Mouse (Mus musculus) granulocyte monocyte progenitor cell, adult 5-6 weeks (primary cell): ENCODE results near the gene Golga2. TPM values are rescaled to one million over a fixed set of nuclear protein-coding genes. Genes with fewer than 3 reads are reported as not detected.

Experiments used
- total RNA-seq, 2 experiments: library from RNA; stranded (forward) in 1 of 2; stranded (reverse) in 1 of 2; fragments of 200-712, 200-1000 nt in 1 of 2; fragments of >200 nt in 1 of 2; fragmentation: Nextera tagmentation in 1 of 2; gene quantifications; 2 replicates each; pipeline ENCODE4 v1.2.3; 2014 to 2017

The Golga2 gene
- total RNA-seq, 2 experiments from 2014 or later, result 32.2 to 49.7 TPM

Other genes with a start within 250 kb of the Golga2 start
- 10.9 and 11.9 TPM in 2 replicates for gene Fam78a, start 202.5 kb upstream of the Golga2 start, total RNA-seq (2014; fragmentation: Nextera tagmentation)
- 6.5 and 8.6 TPM in 2 replicates for gene Fam78a, start 202.5 kb upstream of the Golga2 start, total RNA-seq (2017)
- gene Plpp7, start 191.9 kb upstream of the Golga2 start, total RNA-seq (2014; fragmentation: Nextera tagmentation), result 2.6 TPM in 1 of 2 replicates, not detected in the other
- gene Plpp7, start 191.9 kb upstream of the Golga2 start, total RNA-seq (2017), result 0.56 and 0.77 TPM in 2 replicates
- gene Prrc2b, start 136.3 kb upstream of the Golga2 start, total RNA-seq (2014; fragmentation: Nextera tagmentation), result 32.6 and 46.7 TPM in 2 replicates
- gene Prrc2b, start 136.3 kb upstream of the Golga2 start, total RNA-seq (2017), result 10.5 and 12.8 TPM in 2 replicates
- gene Pomt1, start 50.8 kb upstream of the Golga2 start, total RNA-seq (2014; fragmentation: Nextera tagmentation), result 17.8 and 30.8 TPM in 2 replicates
- 40.3 and 51.3 TPM in 2 replicates for gene Pomt1, start 50.8 kb upstream of the Golga2 start, total RNA-seq (2017)
- gene Uck1, start 27.2 kb upstream of the Golga2 start, total RNA-seq (2014; fragmentation: Nextera tagmentation), result 37.7 and 43.5 TPM in 2 replicates
- gene Uck1, start 27.2 kb upstream of the Golga2 start, total RNA-seq (2017), result 28.8 and 33.7 TPM in 2 replicates
- gene Swi5, start 691 bp downstream of the Golga2 start, total RNA-seq (2014; fragmentation: Nextera tagmentation), result 283 and 409 TPM in 2 replicates
- gene Swi5, start 691 bp downstream of the Golga2 start, total RNA-seq (2017), result 384 and 442 TPM in 2 replicates
- gene Ciz1, start 64.9 kb downstream of the Golga2 start, total RNA-seq (2014; fragmentation: Nextera tagmentation), result 80.5 and 92.0 TPM in 2 replicates
- gene Ciz1, start 64.9 kb downstream of the Golga2 start, total RNA-seq (2017), result 50.8 and 52.0 TPM in 2 replicates
- 0.85 TPM in 1 of 2 replicates, not detected in the other for gene Dnm1, start 66.0 kb downstream of the Golga2 start, total RNA-seq (2014; fragmentation: Nextera tagmentation)
- not detected in 2 replicates for gene Dnm1, start 66.0 kb downstream of the Golga2 start, total RNA-seq (2017)
- 11.7 and 20.7 TPM in 2 replicates for gene 1110008P14Rik, start 94.6 kb downstream of the Golga2 start, total RNA-seq (2014; fragmentation: Nextera tagmentation)
- 5.5 and 11.2 TPM in 2 replicates for gene 1110008P14Rik, start 94.6 kb downstream of the Golga2 start, total RNA-seq (2017)
- gene Lcn2, start 100.9 kb downstream of the Golga2 start, total RNA-seq (2014; fragmentation: Nextera tagmentation), result 24.8 and 50.9 TPM in 2 replicates
- 51.1 and 62.2 TPM in 2 replicates for gene Lcn2, start 100.9 kb downstream of the Golga2 start, total RNA-seq (2017)
- 17.8 and 32.2 TPM in 2 replicates for gene Ptges2, start 108.5 kb downstream of the Golga2 start, total RNA-seq (2014; fragmentation: Nextera tagmentation)
- 15.2 and 23.4 TPM in 2 replicates for gene Ptges2, start 108.5 kb downstream of the Golga2 start, total RNA-seq (2017)
- gene Naif1, start 163.1 kb downstream of the Golga2 start, total RNA-seq (2014; fragmentation: Nextera tagmentation), result 3.7 and 4.6 TPM in 2 replicates
- 3.0 and 4.8 TPM in 2 replicates for gene Naif1, start 163.1 kb downstream of the Golga2 start, total RNA-seq (2017)
- gene Slc25a25, start 164.1 kb downstream of the Golga2 start, total RNA-seq (2014; fragmentation: Nextera tagmentation), result 7.1 and 19.9 TPM in 2 replicates
- gene Slc25a25, start 164.1 kb downstream of the Golga2 start, total RNA-seq (2017), result 8.1 and 14.6 TPM in 2 replicates
- 2.4 and 3.8 TPM in 2 replicates for gene Fam102a, start 247.9 kb downstream of the Golga2 start, total RNA-seq (2014; fragmentation: Nextera tagmentation)
- gene Fam102a, start 247.9 kb downstream of the Golga2 start, total RNA-seq (2017), result 1.3 and 1.5 TPM in 2 replicates